Mouse (Mus musculus) kidney, adult 2 months (tissue): ENCODE measurements around the gene Olfr681.
"Not testable (repeated sequence)": the region's sequence is repeated elsewhere in the genome, so short reads cannot be mapped to it uniquely, and the experiment has no call there.

Source experiments
- CTCF ChIP-seq: fragments of 200-500 bp; conservative IDR thresholded peaks from 2 replicates; pipeline ENCODE4 v1.5.1; 2011; ENCODE audit warnings: low read depth, mild to moderate bottlenecking, control low read depth, low read length, moderate library complexity, mixed read lengths; ENCODE audit not compliant: insufficient read depth, insufficient read length
- POLR2A ChIP-seq: fragments of 200-500 bp; IDR thresholded peaks from one replicate; pipeline ENCODE4 v1.6.1; 2011; ENCODE audit warnings: low read depth, low read length, control low read depth

GRCm38 (mm10) chr7:105092717-105093116, 23.9 kb upstream of the Olfr681 start, which contains the start of gene Olfr680-ps1:
- not testable (repeated sequence) for TF ChIP-seq CTCF, POLR2A
